Mouse (Mus musculus) monocyte, adult 2 months (primary cell): ENCODE results near the gene Procr.
"Not testable (repeated sequence)": the region's sequence is repeated elsewhere in the genome, so short reads cannot be mapped to it uniquely, and the experiment has no call there.

Experiments
- DNase-seq, 2 experiments: peaks; one replicate each; pipeline ENCODE4 v3.0.0; 2022; ENCODE audit warnings: low spot score in 2 of 2, low read depth in 1 of 2

Gene Procr

GRCm38 (mm10) chr2:155751014-155751786 is at the start of gene Procr:
Procr (plus strand) TSS chr2:155751117.
- no peak for DNase-seq

DNA sequence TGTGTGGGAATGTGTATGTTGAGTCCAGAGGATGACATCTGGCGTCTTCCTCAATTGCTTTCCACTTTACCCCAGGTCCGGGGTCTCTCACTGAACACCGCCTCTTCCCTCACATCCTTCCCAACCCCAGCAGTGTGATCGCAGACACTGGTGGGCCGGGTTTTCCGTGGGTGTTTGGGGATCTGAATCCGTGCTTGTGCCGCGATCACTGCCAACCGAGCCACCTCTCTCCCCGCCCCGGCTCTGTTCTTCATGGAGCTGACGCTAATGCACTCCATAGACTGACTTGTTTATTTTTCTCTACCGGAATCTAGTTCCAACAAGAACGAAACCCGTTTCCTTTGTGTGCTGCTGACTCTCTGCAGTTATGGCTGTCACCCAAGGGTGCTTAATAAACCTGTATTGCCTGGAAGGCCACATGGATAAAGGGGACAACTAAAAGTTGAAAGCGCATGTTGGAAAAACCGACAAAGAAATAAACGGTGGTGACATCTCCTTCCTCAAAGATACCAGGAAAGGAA is 49.5 kb upstream of the Procr start:
- no peak for DNase-seq

DNA sequence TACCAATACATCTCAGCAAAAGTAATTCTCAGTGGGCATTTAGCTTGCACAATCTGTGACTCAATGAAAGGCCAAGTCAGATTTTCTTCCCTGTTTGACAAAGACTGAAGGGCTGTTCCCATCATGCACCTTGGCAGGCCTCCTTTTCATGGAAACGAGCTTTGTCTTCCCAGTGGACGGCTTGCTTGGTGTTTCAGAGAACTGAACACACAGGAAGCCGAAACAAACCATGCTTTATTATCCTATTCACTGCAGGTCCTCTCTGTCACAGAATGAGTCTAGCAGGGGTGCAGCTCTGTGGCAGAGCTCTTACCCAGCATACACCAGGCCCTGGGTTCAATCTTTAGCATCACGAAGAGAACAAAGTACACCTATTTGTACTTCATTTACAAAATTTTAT is 47.3 kb upstream of the Procr start:
- no peak for DNase-seq

DNA sequence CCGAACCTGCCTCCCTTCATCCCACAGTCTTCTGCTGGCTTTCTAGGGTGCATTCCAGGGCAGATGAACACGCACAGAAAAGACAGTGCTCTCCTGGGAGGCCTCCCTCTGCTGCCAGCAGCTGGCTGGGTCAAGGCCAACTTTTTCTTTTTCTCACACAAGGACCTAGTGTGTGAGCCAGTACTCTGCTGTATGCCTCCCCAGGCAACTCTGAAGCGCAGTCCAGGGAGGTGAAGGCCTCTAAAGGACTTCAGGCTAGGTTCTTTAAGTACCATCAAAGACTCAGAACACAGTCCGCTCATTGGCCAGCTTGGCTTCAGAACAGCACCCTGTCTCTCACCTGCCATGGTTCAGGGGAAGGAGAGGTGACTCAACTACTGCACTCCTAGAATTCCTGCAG is 43.7 kb upstream of the Procr start:
- no peak for DNase-seq

DNA sequence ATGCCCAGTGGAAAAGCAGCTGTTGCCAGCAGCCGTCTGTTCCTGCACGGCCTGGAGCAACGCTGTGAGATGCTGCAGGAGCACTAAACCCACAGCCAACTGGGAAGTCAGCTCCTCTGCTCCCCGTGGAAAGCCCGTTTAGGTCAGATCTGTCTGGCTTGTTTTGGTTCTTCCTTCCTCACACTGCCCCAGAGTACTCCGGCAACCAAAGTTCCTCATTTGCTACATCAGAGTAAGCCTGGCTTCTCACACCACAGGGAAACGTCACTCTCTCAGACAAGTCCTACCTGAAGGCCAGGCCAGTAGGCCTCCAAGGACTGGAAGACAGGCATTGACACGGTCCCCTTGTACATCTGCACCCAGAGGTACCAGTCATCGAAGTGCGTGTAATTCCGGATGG is 40.4 kb upstream of the Procr start:
- DNase-seq, result no peak

DNA sequence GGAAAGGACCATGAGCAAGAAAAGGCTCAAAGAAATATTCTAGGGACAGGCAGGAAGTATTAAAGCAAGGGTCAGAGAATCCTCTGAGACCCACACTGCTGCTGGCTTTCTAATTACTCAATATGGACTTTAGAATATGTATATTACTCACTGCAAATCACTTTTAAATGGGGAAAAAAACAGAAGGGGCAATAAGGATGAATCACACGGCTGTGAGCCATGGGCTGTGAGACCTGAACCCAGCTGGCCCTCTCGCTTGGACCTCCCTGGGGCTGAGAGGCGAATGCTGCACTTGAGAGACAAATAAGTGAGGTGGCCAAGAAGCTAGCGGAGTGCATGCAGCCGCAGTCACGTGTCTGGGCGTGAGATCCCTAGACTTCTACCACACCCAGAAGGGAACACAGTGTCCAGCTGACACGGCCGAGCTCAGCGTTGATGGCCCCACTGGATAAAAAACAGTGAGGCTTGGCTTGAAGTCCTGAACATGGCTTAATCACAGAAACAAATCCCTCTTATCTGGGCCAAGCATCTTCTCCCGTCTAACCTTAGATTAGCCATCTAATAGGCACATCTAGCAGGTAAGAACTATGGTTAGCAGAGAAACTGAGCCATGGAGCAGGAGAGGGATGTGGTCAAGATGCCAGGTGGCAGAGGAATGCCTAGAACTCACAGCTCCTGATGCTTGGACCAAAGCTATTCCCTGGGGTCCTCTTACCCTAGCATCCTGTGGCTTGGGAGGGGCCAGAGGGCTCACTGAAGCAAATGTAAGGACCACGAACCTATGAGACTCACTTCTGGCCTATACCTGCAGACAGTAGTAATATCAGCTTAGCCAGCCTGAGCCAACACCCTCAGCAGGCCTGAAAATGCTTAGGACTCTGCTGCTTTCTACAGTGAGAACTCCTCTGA is 33.6 kb upstream of the Procr start:
- no peak for DNase-seq

DNA sequence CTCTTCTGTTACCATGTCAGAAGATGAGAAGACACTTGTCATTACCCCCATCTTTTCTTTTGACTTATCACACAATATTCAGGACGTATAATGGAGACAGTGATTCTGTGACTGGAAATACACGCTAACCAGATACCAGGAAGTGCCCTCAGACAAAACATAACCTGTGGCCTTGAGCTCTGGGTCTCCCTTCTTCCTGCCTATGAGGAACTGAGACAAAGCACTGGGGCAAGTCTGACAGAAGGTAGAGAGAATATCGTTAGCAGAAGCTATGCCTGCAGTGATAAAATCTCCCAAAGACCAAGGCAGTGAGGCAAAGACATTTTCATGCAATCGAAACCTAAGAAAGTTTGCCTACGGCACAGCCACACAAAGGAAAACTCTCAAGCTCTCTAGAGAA is 30.3 kb upstream of the Procr start:
- no peak for DNase-seq

DNA sequence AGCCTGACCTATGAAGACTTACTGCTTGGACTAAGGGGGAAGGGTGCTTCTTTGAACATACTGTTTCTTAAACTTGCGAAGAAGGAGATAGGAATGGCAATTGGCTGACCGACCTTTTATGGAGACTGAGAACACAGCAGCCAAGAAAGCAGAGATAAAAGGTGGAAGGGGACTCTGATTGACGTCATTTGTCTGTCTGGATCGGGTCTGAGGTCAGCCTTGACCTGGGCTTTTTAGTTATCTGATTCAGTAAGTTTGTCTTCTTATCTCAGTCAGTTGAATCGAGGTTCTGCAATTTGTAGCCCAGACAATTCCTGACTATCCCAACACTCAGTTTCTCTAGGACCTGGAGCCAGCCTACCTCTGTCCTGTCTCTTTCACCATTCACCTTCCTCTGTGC is 26.9 kb upstream of the Procr start:
- no peak for DNase-seq

DNA sequence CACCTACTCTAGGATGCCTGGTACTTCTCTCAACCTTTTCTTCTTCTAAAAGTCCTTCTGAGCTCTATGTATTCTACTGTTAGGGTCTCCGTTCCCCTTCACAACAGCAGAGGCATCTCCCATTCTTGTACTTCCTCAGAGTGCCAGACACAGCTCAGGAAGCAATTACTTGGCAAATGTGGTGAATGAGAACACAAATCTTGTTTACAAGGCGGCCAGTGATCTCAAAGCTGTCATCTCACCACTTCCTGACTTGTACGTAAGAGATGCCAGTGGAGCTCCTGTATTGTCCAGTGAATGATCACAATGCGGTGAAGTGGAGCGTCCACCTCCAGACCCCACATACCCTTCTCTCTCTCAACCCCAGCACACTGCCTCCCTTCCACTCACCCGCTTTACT is 26.4 kb upstream of the Procr start:
- DNase-seq, result no peak

DNA sequence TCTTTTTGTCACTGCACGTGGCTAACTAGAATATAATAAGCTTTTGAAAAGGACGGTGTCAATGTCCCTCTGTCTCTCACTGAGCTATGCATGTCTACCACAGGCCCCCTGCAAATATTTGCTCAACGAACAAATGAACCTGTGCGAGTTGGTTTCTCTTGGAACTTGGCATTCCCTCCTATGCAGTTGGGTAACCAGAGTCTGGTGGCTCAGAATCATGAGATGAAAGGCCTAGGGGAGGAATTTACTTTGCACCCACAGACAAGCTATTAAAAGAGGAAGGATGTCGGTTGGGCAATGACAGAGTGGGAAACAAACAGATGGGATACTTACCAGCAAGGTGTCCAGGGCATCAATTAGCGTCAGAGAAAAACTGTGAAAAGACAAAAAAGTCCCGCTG is 24.6 kb upstream of the Procr start:
- peak in 1 of 2 experiments; percentile 5 for DNase-seq

- DNase-seq, result no peak
These were observed 23.0 kb upstream of the Procr start for GRCm38 (mm10) chr2:155727764-155728395.

- DNase-seq, result no peak
These were observed 22.2 kb upstream of the Procr start for GRCm38 (mm10) chr2:155728742-155729141.

DNA sequence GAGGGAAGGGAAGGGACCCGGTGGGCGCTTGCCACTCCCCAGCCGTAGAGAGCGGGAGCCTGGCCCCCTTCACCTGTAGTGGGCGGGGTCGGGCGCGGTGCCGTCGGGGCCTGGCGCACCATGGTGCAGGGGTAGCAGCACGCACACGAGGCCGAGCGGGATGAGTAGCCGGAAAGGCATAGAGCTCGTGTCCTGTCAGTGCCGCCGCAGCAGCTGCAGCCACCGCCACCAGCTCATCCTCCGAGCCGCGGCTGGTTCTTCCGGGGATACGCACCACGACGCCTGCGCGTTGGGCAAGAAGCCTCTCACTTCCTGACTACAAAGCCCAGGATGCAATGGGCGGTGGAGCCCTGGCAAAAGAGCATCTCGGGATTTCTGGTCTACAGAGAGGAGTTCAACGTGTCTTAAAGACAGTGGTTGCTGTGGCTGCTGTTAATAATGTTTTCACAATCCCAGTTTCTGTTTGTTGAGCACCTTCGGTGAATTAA is 21.7 kb upstream of the Procr start, which contains the start of gene Edem2:
TSS of gene Edem2 (minus strand) at position 318 of the 488 bp plus-strand sequence.
- peak; percentile 83 to 87 for DNase-seq

GRCm38 (mm10) chr2:155735080-155735479 is 15.8 kb upstream of the Procr start:
- DNase-seq, result no peak

DNA sequence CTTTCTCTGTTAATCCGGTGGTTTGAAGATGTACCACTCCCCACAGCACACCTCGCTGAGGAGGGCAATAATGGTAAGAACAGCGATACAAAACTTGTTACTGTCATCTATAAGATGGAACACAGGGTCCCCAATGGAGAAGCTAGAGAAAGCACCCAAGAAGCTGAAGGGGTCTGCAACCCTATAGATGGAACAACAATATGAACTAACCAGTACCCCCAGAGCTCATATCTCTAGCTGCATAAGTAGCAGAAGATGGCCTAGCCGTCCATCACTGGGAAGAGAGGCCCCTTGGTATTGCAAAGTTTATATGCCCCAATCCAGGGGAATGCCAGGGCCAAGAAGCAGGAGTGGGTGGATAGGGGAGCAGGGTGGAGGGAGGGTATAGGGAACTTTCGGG is 15.2 kb upstream of the Procr start, which contains the start of gene Gm17581:
TSS of gene Gm17581 (minus strand) at position 101 of the 400 bp plus-strand sequence.
- not testable (repeated sequence) for DNase-seq

DNA sequence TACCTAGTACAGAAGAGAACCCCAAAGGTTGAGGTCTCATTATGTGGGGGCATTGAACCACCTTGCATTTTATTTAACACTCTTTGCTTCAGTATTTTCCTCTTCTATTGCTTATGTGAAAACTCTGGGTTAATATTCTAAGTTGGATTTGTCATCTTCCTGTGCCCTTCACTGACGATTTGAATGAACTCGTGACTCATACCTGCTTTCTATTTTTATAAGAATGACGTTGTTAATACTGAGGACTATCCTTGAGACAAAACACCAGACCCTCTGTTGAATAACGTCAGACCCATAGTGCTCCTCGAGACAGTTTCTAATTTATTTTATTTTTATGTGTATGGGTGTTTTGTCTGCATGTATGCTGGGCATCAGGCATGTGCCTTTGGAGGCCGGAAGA is 14.0 kb upstream of the Procr start:
- DNase-seq, result no peak

- no peak for DNase-seq
These were observed 13.1 kb upstream of the Procr start for GRCm38 (mm10) chr2:155737803-155738202.

- no peak for DNase-seq
These were observed 8.7 kb upstream of the Procr start for GRCm38 (mm10) chr2:155742211-155742610.

- no peak for DNase-seq
These were observed 8.0 kb upstream of the Procr start for GRCm38 (mm10) chr2:155742931-155743337.

- no peak for DNase-seq
These were observed 7.6 kb upstream of the Procr start for GRCm38 (mm10) chr2:155743351-155743750.

DNA sequence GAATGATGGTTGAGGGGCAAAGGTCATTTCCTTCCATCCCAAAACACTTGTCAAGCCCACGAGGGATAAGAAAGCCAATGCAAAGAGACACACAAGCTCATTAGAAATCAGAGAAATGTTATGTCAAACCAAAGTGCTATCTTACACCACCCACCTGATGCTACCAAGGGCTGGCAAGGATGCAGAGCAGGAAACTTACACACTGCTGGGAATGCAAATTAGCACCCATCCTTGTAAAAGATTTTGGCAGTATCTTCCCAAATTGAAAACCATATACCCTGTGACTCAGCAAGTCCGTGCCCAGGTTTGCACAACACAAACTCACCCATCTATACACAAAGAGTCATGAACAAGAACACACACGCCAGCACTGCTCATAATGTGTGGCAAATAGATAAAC is 5.4 kb upstream of the Procr start:
- DNase-seq, result no peak
